Mouse (Mus musculus): ENCODE data around the gene Src. TPM values are rescaled to one million over a fixed set of nuclear protein-coding genes. Genes with fewer than 3 reads are reported as not detected.

Gene Src
- 1.3 and 1.7 TPM in 2 replicates for total RNA-seq (2014; rRNA removed)
- 3.2 and 5.6 TPM in 2 replicates for polyA plus RNA-seq (2012; rRNA removed)

DNA sequence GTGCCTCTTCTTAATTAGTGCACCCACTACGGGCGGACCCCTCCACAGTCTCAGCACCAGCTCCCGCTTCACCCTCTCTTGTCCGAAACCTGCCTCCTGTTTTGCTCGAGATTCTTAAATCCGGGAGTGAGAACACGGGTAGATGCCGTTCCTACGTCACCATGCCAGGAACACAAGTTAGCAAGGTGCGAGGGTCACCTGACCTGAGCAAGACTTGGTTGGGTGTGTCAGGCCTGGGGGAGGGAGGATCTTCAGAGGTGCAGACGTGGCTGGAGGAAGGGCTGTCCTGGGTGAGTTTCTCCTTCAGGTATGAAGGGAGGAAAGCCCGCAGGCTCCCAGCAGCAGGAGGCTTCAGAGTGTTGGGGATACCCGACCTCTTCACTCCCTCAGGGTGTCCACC, at the start of gene Src:
Gene Src, plus strand, starts transcription at position 239 of the 400 bp plus-strand sequence.
- DNase-seq (ENCODE audit: extremely low read depth, low read depth, low spot score), result no peak
- H3K27ac ChIP-seq (replicated peaks; ENCODE audit: insufficient read depth, low read depth, low read length), result no peak within 1 kb of the TSS
- TF ChIP-seq CTCF (IDR thresholded peaks at IDR 0.05; ENCODE audit: low read depth, low read length) (no peak), POLR2A (IDR thresholded peaks at IDR 0.05; ENCODE audit: extremely low read depth, insufficient read depth, low read length) (no peak)
- H3K79me2 ChIP-seq (ENCODE audit: control insufficient read depth, insufficient read depth, low read length), result no peaks in the 10 kb centered on the region
- WGBS, result 55% methylated on average over 13 of the region's 13 CpGs
- H3K9ac ChIP-seq (ENCODE audit: low read depth, low read length), result no peak within 1 kb of the TSS
- H3K36me3 ChIP-seq (ENCODE audit: control insufficient read depth, insufficient read depth, low read length), result no peaks in the 10 kb centered on the region
- no peaks in the 10 kb centered on the region for H3K27me3 ChIP-seq (ENCODE audit: control insufficient read depth, insufficient read depth, low read length)
- no peaks in the 10 kb centered on the region for H3K4me1 ChIP-seq (ENCODE audit: control insufficient read depth, insufficient read depth, low read length)
- no peak within 1 kb of the TSS for H3K4me3 ChIP-seq (ENCODE audit: insufficient read depth, low read depth, low read length)

DNA sequence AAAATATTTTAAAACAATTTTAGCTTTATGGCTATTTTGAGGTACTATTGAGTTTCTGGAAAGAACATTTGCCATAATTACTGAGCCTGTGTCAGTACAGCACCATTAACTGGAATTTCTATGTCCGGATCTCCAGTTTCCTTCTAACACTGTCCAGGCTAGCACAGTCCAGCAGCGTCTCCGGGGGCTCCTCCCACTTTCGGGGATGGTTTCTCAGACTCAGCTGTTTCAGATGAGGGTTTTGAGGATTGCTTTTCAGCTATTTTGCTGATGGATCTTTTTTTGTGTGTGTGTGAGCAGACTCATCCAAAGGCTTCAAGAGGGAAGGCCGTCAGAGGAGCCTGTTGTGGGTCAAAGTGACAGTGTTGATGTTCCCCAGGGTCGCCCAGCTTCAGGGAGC, 46.5 kb upstream of the Src start:
- DNase-seq (ENCODE audit: extremely low read depth, low read depth, low spot score), result peak; percentile 15
- no peaks in the 10 kb centered on the region for H3K27me3 ChIP-seq (ENCODE audit: control insufficient read depth, insufficient read depth, low read length)

DNA sequence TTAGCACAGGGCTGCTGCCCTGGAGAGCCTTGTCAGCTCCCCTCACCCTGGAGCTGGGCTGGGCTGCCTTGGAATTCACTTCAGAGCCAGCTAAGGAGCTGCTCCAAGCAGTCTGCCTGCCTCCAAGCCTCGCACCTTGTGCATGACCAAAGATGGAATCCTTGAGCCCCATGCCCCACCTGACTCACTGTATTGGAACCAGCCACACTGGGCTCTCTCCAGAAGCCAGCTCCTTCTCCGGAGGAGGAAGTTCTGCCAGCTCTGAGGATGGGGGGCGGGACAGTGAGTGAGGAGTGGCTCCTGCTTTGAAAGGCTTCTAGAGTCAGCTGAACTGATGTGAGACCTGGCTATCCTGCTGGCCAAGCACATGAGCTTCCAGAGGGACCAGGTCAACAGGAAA, 44.6 kb upstream of the Src start:
- Histone ChIP-seq H3K27ac (replicated peaks; ENCODE audit: insufficient read depth, low read depth, low read length) (no peak overlapping the region), H3K4me3 (ENCODE audit: insufficient read depth, low read depth, low read length) (no peak overlapping the region), H3K9ac (ENCODE audit: low read depth, low read length) (no peak overlapping the region), H3K4me1 (ENCODE audit: control insufficient read depth, insufficient read depth, low read length) (no peaks in the 10 kb centered on the region; the same call in 1 of the 2 replicates), H3K27me3 (ENCODE audit: control insufficient read depth, insufficient read depth, low read length) (no peaks in the 10 kb centered on the region), H3K36me3 (ENCODE audit: control insufficient read depth, insufficient read depth, low read length) (no peaks in the 10 kb centered on the region), H3K79me2 (ENCODE audit: control insufficient read depth, insufficient read depth, low read length) (peaks cover 6% of the 10 kb centered on the region; the same call in 1 of the 2 replicates)
- no peak for DNase-seq (ENCODE audit: extremely low read depth, low read depth, low spot score)
- TF ChIP-seq POLR2A (IDR thresholded peaks at IDR 0.05; ENCODE audit: extremely low read depth, insufficient read depth, low read length), result no peak
- WGBS, result 84% methylated on average over 3 of the region's 3 CpGs

More for the DNA sequence above, 46.5 kb upstream of the Src start:
- Histone ChIP-seq H3K9ac (ENCODE audit: low read depth, low read length) (no peak overlapping the region), H3K27ac (replicated peaks; ENCODE audit: insufficient read depth, low read depth, low read length) (0 out of 2 replicates have a peak overlapping the region, but pooled peaks have one; percentile 15), H3K4me1 (ENCODE audit: control insufficient read depth, insufficient read depth, low read length) (peaks cover 3% of the 10 kb centered on the region), H3K79me2 (ENCODE audit: control insufficient read depth, insufficient read depth, low read length) (peaks cover 6% of the 10 kb centered on the region; the same call in 1 of the 2 replicates), H3K4me3 (ENCODE audit: insufficient read depth, low read depth, low read length) (no peak overlapping the region), H3K36me3 (ENCODE audit: control insufficient read depth, insufficient read depth, low read length) (no peaks in the 10 kb centered on the region)
- TF ChIP-seq CTCF (IDR thresholded peaks at IDR 0.05; ENCODE audit: low read depth, low read length) (no peak), POLR2A (IDR thresholded peaks at IDR 0.05; ENCODE audit: extremely low read depth, insufficient read depth, low read length) (no peak)
- WGBS, result 69% methylated on average over 6 of the region's 6 CpGs

DNA sequence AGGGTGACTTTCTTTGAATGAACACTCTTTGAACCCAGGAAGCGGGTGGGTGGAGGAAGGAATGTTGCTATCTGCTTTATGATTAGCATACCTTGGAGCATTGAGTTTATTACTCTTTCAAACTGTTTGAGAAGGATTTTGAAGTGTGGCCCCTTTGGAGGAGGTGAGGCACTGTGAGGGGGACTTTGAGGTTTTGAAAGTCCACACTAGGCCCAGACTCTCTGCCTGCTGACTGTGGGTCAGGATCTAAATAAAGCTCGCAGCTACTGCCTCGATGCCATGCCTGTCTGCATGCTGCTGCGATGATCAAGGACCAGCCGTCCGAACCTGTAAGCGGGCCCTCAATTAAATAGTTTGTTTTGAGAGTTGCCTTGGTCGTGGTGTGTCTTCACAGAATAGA, 43.2 kb upstream of the Src start:
- no peaks in the 10 kb centered on the region for H3K27me3 ChIP-seq (ENCODE audit: control insufficient read depth, insufficient read depth, low read length)
- no peak for DNase-seq (ENCODE audit: extremely low read depth, low read depth, low spot score)
- no peak overlapping the region for H3K27ac ChIP-seq (replicated peaks; ENCODE audit: insufficient read depth, low read depth, low read length)
- TF ChIP-seq CTCF (IDR thresholded peaks at IDR 0.05; ENCODE audit: low read depth, low read length) (no peak), POLR2A (IDR thresholded peaks at IDR 0.05; ENCODE audit: extremely low read depth, insufficient read depth, low read length) (no peak)
- no peaks in the 10 kb centered on the region; the same call in 1 of the 2 replicates for H3K4me1 ChIP-seq (ENCODE audit: control insufficient read depth, insufficient read depth, low read length)
- H3K9ac ChIP-seq (ENCODE audit: low read depth, low read length), result no peak overlapping the region
- H3K4me3 ChIP-seq (ENCODE audit: insufficient read depth, low read depth, low read length), result no peak overlapping the region
- 88% methylated on average over 8 of the region's 8 CpGs for WGBS
- H3K36me3 ChIP-seq (ENCODE audit: control insufficient read depth, insufficient read depth, low read length), result peaks cover 5% of the 10 kb centered on the region; the same call in 1 of the 2 replicates
- peaks cover 6% of the 10 kb centered on the region; the same call in 1 of the 2 replicates for H3K79me2 ChIP-seq (ENCODE audit: control insufficient read depth, insufficient read depth, low read length)

DNA sequence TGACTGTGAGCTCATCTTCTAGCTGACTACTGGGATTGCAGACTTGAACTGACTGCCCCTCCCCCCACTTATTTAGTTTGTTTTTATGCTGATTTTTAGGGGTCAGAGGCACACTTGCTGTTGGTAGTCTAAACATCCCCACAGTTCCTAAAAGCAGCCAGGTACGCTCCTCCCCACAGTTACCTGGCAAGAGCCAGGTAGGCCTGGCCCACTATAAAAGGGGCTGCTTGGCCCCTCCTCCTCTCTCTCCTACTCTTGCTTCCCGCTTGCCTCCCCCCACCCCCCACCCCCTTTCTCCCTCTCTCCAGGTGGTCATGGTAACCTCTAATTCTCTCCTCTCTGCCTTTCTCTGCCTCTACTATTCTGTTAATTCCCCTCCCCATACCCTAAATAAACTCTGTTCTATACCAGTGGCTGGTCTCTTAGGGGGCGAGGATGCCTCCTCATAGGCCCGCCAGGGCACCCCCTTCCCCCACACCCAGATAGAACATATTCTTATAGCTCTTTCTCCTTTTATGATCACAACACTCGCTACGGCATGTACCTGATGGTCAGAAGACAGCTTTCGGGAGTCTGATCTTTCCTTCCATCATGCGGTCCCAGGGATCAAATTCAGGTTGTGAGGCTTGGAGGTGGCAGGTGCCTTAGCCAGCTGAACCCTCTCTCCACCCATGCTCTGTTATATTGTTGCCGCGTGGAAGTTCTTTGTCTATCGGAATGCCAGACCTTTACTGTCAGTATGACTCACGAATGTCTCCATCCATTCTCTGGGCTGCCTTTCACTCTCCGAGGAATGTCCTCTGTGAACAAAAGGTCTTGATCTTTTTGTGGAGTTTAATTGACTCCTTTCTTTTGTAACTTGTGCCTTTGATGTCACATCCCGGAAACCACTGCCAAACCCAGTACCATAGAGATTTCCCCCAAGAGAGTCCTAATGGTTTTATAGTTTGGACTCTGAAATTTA, 42.2 kb upstream of the Src start:
- no peak overlapping the region for H3K27ac ChIP-seq (replicated peaks; ENCODE audit: insufficient read depth, low read depth, low read length)
- WGBS, result 82% methylated on average over 14 of the region's 14 CpGs
- no peaks in the 10 kb centered on the region for H3K27me3 ChIP-seq (ENCODE audit: control insufficient read depth, insufficient read depth, low read length)
- peaks cover 6% of the 10 kb centered on the region; the same call in 1 of the 2 replicates for H3K79me2 ChIP-seq (ENCODE audit: control insufficient read depth, insufficient read depth, low read length)
- H3K36me3 ChIP-seq (ENCODE audit: control insufficient read depth, insufficient read depth, low read length), result peaks cover 5% of the 10 kb centered on the region; the same call in 1 of the 2 replicates
- TF ChIP-seq CTCF (IDR thresholded peaks at IDR 0.05; ENCODE audit: low read depth, low read length), result no peak
- no peak for TF ChIP-seq POLR2A (IDR thresholded peaks at IDR 0.05; ENCODE audit: extremely low read depth, insufficient read depth, low read length)
- no peaks in the 10 kb centered on the region; the same call in 1 of the 2 replicates for H3K4me1 ChIP-seq (ENCODE audit: control insufficient read depth, insufficient read depth, low read length)
- H3K9ac ChIP-seq (ENCODE audit: low read depth, low read length), result no peak overlapping the region
- H3K4me3 ChIP-seq (ENCODE audit: insufficient read depth, low read depth, low read length), result no peak overlapping the region
- no peak for DNase-seq (ENCODE audit: extremely low read depth, low read depth, low spot score)
